9 mouse cellular contexts compared by ENCODE assay signal in genomic region chr5:103161196-103161540, GRCm38 (mm10). TPM values are rescaled to one million over a fixed set of nuclear protein-coding genes. Genes with fewer than 3 reads are reported as not detected.
DNase-seq lines count a peak whose midpoint lies in the region; ATAC-seq and TF ChIP-seq lines count a peak whose summit lies in the region.
"Had no signal": no experiment of that assay in that cellular context is flagged by ENCODE, and none has a peak within 500 bp of the region (broad histone marks: within the 10 kb centered on the region; RNA-seq: fewer than 3 reads in every experiment).

No protein-coding gene starts in this region.

- peak overlapping the region; percentile 92 for H3K27ac ChIP-seq in forebrain, embryonic 13.5 days
- no peak overlapping the region for H3K27ac ChIP-seq in intestine, postnatal 0 days (ENCODE audit: low read depth, low read length)
- H3K27ac ChIP-seq: lung, embryonic 15.5 days had no signal

- no peaks in the 10 kb centered on the region for H3K27me3 ChIP-seq in forebrain, embryonic 13.5 days
- no peaks in the 10 kb centered on the region for H3K27me3 ChIP-seq in intestine, postnatal 0 days (replicated peaks; ENCODE audit: control insufficient read depth, insufficient read depth, low read length)
- H3K27me3 ChIP-seq: lung, embryonic 15.5 days had no signal

- no peak overlapping the region for H3K9ac ChIP-seq in forebrain, embryonic 13.5 days
- H3K9ac ChIP-seq in intestine, postnatal 0 days (ENCODE audit: low read depth, low read length) = no peak overlapping the region
- H3K9ac ChIP-seq: lung, embryonic 15.5 days had no signal

- peak; percentile 93 for ATAC-seq in forebrain, embryonic 13.5 days
- ATAC-seq in intestine, postnatal 0 days = no peak; the same call in 1 of the 2 replicates

- peak overlapping the region; percentile 39 for H3K4me2 ChIP-seq in forebrain, embryonic 13.5 days
- H3K4me2 ChIP-seq in intestine, postnatal 0 days (replicated peaks; ENCODE audit: low read depth) = no peak overlapping the region
- H3K4me2 ChIP-seq: lung, embryonic 15.5 days had no signal

- peaks cover 27% of the 10 kb centered on the region for H3K4me1 ChIP-seq in forebrain, embryonic 13.5 days
- H3K4me1 ChIP-seq in intestine, postnatal 0 days (replicated peaks; ENCODE audit: control insufficient read depth, insufficient read depth, low read length) = no peaks in the 10 kb centered on the region

- H3K4me3 ChIP-seq in forebrain, embryonic 13.5 days = no peak overlapping the region; the same call in 1 of the 2 replicates
- no peak overlapping the region for H3K4me3 ChIP-seq in intestine, postnatal 0 days (ENCODE audit: low read depth, low read length)
- H3K4me3 ChIP-seq: lung, embryonic 15.5 days had no signal

- H3K9me3 ChIP-seq in forebrain, embryonic 13.5 days (replicated peaks) = no peaks in the 10 kb centered on the region
- H3K9me3 ChIP-seq in intestine, postnatal 0 days (ENCODE audit: control insufficient read depth) = no peaks in the 10 kb centered on the region
- H3K9me3 ChIP-seq: lung, embryonic 15.5 days had no signal

- peak; percentile 56 for DNase-seq in right cerebral cortex, adult 18-20 months
- DNase-seq in right cerebral cortex, postnatal 14 days = no peak
- peak; percentile 44 to 72 for DNase-seq in left cerebral cortex, postnatal 14 days (ENCODE audit: low spot score in 2 of 2)
- peak; percentile 66 for DNase-seq in retina, embryonic 14.5 days (ENCODE audit: low spot score)
- no peak for DNase-seq in heart, adult 11 months
- DNase-seq in adrenal gland, postnatal 36 days = no peak

- 2% methylated on average over 1 of the region's 1 CpGs for WGBS in forebrain, embryonic 13.5 days
- 32% methylated on average over 1 of the region's 1 CpGs for WGBS in intestine, postnatal 0 days

- no peak for TF ChIP-seq CTCF in intestine, postnatal 0 days (IDR thresholded peaks at IDR 0.05; ENCODE audit: low read depth)

- intact Hi-C loops in left cerebral cortex, postnatal 14 days (cut with DNase I) = loop anchor here (2.0 kb wide), 1 partner anchor 50 kb away; the partner anchor contains the start of gene Mapk10

- no peaks in the 10 kb centered on the region for H3K36me3 ChIP-seq in forebrain, embryonic 13.5 days (ENCODE audit: poor library complexity, severe bottlenecking)
- H3K36me3 ChIP-seq in intestine, postnatal 0 days (ENCODE audit: control insufficient read depth, insufficient read depth) = no peaks in the 10 kb centered on the region
- H3K36me3 ChIP-seq: lung, embryonic 15.5 days had no signal

RNA-seq across cellular contexts. Expression of gene Mapk10, which starts 50.0 kb away (rescaled TPM):
- 53.0 and 57.8 TPM in 2 replicates for polyA plus RNA-seq in forebrain, embryonic 13.5 days (2015; fragmentation: Nextera tagmentation; extraction: Ambion mirVana)
- 100 to 1,000 TPM; 344 to 377 TPM for total RNA-seq in left cerebral cortex, postnatal 14 days (2021)
- polyA plus RNA-seq in intestine, postnatal 0 days (2015; fragmentation: Nextera tagmentation; extraction: Ambion mirVana) = 3.2 and 3.7 TPM in 2 replicates
- total RNA-seq in adrenal gland, postnatal 36 days (2021) = 10 to 100 TPM in 1 of 2 experiments, 1 to 10 TPM in 1; 5.7 to 10.0 TPM

Comparison
In these comparisons a context has a peak if more than half of its experiments do, and no peak if none do; other contexts are left out.
1. DNase-seq: peak in right cerebral cortex, adult 18-20 months (single experiment), left cerebral cortex, postnatal 14 days (2 of 2) and retina, embryonic 14.5 days (single experiment); none in right cerebral cortex, postnatal 14 days (single experiment), heart, adult 11 months (single experiment) and adrenal gland, postnatal 36 days (0 of 2).
2. RNA of gene Mapk10, which starts 50.0 kb away (total RNA-seq): 344 to 377 TPM in left cerebral cortex, postnatal 14 days; 5.7 to 10.0 TPM in adrenal gland, postnatal 36 days; every median in the first group is over 10 times any median in the second.